Mouse (Mus musculus): ENCODE measurements around the gene Psmc1. TPM values are rescaled to one million over a fixed set of nuclear protein-coding genes. Genes with fewer than 3 reads are reported as not detected.

Psmc1 gene
- total RNA-seq (2014; rRNA removed) (152 and 176 TPM in 2 replicates), polyA plus RNA-seq (2015; fragmentation: Nextera tagmentation; extraction: Ambion mirVana) (281 and 298 TPM in 2 replicates)

DNA sequence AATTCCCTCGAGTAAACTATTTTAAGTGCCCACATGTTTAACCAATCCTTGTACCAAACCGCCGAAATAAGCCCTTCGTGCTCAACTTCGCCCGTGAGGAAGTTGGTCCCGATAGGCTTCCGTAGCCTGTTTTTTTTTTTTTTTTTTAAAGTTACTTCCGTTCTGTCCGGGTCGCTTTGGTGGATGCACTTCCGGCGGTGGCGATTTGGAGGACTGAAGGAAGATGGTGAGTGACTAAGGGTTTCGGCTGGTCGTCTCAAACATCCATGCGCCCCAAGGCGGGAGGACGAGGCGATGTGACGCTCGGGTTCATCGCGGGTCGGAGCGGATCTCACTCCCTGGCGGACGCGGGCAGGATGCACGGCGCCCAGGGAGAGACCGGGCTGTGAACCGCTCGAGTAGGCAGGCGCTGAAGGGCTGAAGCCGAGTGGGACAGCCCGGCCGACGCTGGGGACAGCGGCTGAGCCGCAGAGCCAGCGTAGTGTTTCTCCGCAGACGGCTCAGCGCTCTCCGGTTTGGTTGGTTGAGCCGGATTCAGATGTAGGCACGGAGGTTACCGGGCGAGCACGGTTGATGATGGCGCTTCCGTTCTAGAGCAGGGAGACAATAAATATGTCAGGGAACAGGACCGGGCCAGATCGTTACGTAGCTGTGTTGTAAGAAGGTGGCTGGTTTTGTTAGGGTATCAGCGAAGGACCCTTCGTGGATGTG, at the start of gene Psmc1:
Gene Psmc1, plus strand, starts transcription at position 169 of the 711 bp plus-strand sequence.
- DNase-seq: peak; percentile 94
- H3K36me3 ChIP-seq (ENCODE audit: insufficient read depth): peaks cover 27% of the 10 kb centered on the region
- peaks cover 12% of the 10 kb centered on the region; the same call in 1 of the 2 replicates for H3K4me1 ChIP-seq (ENCODE audit: insufficient read depth)
- peak within 1 kb of the TSS; percentile 97 for H3K9ac ChIP-seq
- H3K4me2 ChIP-seq (ENCODE audit: low read depth): peak within 1 kb of the TSS; percentile 75
- peak; percentile 16; the same call in 1 of the 2 replicates for TF ChIP-seq CTCF (IDR thresholded peaks at IDR 0.05; ENCODE audit: low read depth)
- ATAC-seq: peak; percentile 89
- no peaks in the 10 kb centered on the region for H3K9me3 ChIP-seq (ENCODE audit: low read length)
- peak within 1 kb of the TSS; percentile 93 for H3K27ac ChIP-seq (ENCODE audit: low read depth, low read length)
- H3K4me3 ChIP-seq (ENCODE audit: low read depth, low read length): peak within 1 kb of the TSS; percentile 99
- WGBS: under 1% methylated on average over 58 of the region's 58 CpGs
- no peaks in the 10 kb centered on the region for H3K27me3 ChIP-seq (ENCODE audit: insufficient read depth, low read length)

DNA sequence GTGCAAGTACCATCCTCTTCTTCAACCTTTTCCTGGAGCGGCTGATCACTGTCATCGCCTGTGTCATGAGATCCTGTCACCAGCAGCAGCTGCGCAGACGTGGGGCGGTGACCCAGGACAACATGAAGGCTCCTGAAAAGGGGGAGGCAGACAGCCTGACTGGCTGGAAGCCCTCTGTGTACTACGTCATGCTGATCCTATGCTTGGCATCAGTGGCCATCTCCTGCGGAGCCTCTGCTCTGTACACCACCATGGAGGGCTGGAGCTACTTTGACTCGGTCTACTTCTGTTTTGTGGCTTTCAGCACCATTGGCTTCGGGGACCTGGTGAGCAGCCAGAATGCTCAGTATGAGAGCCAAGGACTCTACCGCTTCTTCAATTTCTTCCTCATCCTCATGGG, 48.9 kb upstream of the Psmc1 start:
- TF ChIP-seq CTCF (IDR thresholded peaks at IDR 0.05; ENCODE audit: low read depth): no peak
- Histone ChIP-seq H3K9me3 (ENCODE audit: low read length) (no peaks in the 10 kb centered on the region), H3K27ac (ENCODE audit: low read depth, low read length) (no peak overlapping the region), H3K36me3 (ENCODE audit: insufficient read depth) (no peaks in the 10 kb centered on the region), H3K27me3 (ENCODE audit: insufficient read depth, low read length) (no peaks in the 10 kb centered on the region), H3K4me2 (ENCODE audit: low read depth) (no peak overlapping the region), H3K9ac (no peak overlapping the region), H3K4me3 (ENCODE audit: low read depth, low read length) (no peak overlapping the region), H3K4me1 (ENCODE audit: insufficient read depth) (no peaks in the 10 kb centered on the region)
- 90% methylated on average over 10 of the region's 10 CpGs for WGBS
- DNase-seq (no peak), ATAC-seq (no peak)

DNA sequence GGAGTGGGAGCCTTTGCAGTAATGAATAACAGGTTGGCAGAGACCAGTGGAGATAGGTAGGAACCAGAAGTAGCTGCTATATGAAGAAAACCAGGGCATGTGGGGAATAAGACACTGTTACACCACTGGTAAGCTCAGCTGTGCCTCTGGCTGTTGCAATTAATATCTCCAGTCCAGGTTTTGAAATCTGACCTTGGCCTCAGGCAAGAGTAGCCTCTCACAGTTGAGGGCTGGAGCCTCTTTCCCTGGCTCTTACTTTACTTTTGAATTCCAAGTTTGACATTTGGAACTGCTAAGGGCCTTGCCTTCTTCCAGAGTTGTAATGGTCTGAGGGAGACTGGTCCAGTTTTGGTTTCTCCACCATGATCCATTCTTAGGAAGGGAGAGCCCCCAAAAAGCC, 48.1 kb upstream of the Psmc1 start:
- DNase-seq: no peak
- H3K4me2 ChIP-seq (ENCODE audit: low read depth): no peak overlapping the region
- H3K27me3 ChIP-seq (ENCODE audit: insufficient read depth, low read length): no peaks in the 10 kb centered on the region
- H3K9me3 ChIP-seq (ENCODE audit: low read length): no peaks in the 10 kb centered on the region
- no peak for TF ChIP-seq CTCF (IDR thresholded peaks at IDR 0.05; ENCODE audit: low read depth)
- no peak overlapping the region for H3K27ac ChIP-seq (ENCODE audit: low read depth, low read length)
- no peaks in the 10 kb centered on the region for H3K4me1 ChIP-seq (ENCODE audit: insufficient read depth)
- H3K36me3 ChIP-seq (ENCODE audit: insufficient read depth): no peaks in the 10 kb centered on the region
- H3K4me3 ChIP-seq (ENCODE audit: low read depth, low read length): no peak overlapping the region
- ATAC-seq: no peak
- no peak overlapping the region for H3K9ac ChIP-seq

DNA sequence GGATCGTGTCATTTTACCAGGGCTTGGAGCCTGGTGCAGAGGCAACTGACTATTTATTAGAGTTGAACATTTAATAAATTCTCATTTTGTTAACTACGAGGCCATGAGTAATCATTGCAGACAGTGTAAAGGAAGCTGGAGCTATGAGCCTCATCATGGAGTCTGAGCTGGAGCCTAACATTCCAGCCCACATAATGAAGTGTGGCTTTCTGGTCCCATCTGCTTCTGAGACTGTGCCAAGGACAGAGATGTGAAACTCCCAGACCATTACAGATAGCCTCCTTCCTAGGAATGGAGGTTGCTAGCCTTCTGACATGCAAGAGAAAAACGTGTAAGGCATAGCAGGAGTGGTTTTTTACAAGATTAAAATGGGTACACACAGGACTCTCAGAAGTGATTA, 47.4 kb upstream of the Psmc1 start:
- H3K9ac ChIP-seq: no peak overlapping the region
- H3K4me3 ChIP-seq (ENCODE audit: low read depth, low read length): no peak overlapping the region
- H3K27me3 ChIP-seq (ENCODE audit: insufficient read depth, low read length): no peaks in the 10 kb centered on the region
- 79% methylated on average over 3 of the region's 3 CpGs for WGBS
- H3K27ac ChIP-seq (ENCODE audit: low read depth, low read length): no peak overlapping the region
- no peaks in the 10 kb centered on the region for H3K9me3 ChIP-seq (ENCODE audit: low read length)
- H3K36me3 ChIP-seq (ENCODE audit: insufficient read depth): no peaks in the 10 kb centered on the region
- TF ChIP-seq CTCF (IDR thresholded peaks at IDR 0.05; ENCODE audit: low read depth): no peak
- DNase-seq (no peak), ATAC-seq (no peak)
- no peaks in the 10 kb centered on the region for H3K4me1 ChIP-seq (ENCODE audit: insufficient read depth)
- no peak overlapping the region for H3K4me2 ChIP-seq (ENCODE audit: low read depth)

DNA sequence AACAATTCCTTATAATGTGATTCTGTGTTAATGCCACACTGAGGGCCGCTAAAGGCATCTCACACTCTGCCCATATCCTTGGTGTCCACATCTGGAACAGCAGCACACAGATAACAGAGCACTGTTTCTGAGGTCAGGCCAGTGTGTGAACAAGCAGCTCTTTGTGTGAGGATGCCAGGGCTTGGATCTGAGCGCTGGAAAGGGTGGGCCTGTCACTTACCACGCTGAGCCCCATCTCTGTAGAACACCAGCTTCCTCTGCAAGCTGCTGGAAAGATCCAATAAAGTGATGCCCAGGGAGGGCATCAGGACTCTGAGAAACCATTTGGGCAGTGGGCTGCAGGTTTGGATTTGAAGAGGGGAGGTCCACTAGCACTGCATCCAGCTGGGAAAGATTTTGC, 44.8 kb upstream of the Psmc1 start:
- no peak for ATAC-seq
- Histone ChIP-seq H3K36me3 (ENCODE audit: insufficient read depth) (no peaks in the 10 kb centered on the region), H3K4me1 (ENCODE audit: insufficient read depth) (no peaks in the 10 kb centered on the region), H3K4me3 (ENCODE audit: low read depth, low read length) (no peak overlapping the region), H3K4me2 (ENCODE audit: low read depth) (no peak overlapping the region), H3K9me3 (ENCODE audit: low read length) (no peaks in the 10 kb centered on the region), H3K9ac (no peak overlapping the region), H3K27me3 (ENCODE audit: insufficient read depth, low read length) (no peaks in the 10 kb centered on the region), H3K27ac (ENCODE audit: low read depth, low read length) (no peak overlapping the region; the same call in 1 of the 2 replicates)
- WGBS: 77% methylated on average over 3 of the region's 3 CpGs
- no peak for TF ChIP-seq CTCF (IDR thresholded peaks at IDR 0.05; ENCODE audit: low read depth)
- DNase-seq: no peak

DNA sequence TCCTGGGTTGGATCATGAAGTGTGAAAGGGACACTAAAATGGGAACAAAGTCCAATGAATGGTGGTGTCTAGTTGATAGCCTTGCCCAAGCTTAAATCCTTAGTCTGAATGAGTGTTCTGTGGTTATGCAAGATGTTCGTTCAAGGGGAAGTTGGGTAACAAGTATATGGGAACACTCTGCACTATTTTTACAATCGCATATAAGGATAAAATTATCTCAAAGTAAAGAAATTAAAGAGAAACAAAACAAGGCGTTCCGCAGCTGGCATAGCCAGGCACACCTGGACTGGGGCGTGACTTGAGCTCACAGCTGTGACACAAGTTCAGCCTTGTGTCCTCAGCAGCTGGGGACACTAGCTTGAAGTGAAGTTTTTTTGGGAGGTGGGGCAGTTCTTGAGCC, 42.5 kb upstream of the Psmc1 start:
- Histone ChIP-seq H3K4me1 (ENCODE audit: insufficient read depth) (no peaks in the 10 kb centered on the region), H3K27me3 (ENCODE audit: insufficient read depth, low read length) (no peaks in the 10 kb centered on the region), H3K27ac (ENCODE audit: low read depth, low read length) (no peak overlapping the region), H3K36me3 (ENCODE audit: insufficient read depth) (no peaks in the 10 kb centered on the region), H3K4me3 (ENCODE audit: low read depth, low read length) (no peak overlapping the region), H3K4me2 (ENCODE audit: low read depth) (no peak overlapping the region), H3K9ac (no peak overlapping the region), H3K9me3 (ENCODE audit: low read length) (no peaks in the 10 kb centered on the region)
- no peak for ATAC-seq
- 93% methylated on average over 5 of the region's 5 CpGs for WGBS
- no peak for TF ChIP-seq CTCF (IDR thresholded peaks at IDR 0.05; ENCODE audit: low read depth)
- DNase-seq: no peak

DNA sequence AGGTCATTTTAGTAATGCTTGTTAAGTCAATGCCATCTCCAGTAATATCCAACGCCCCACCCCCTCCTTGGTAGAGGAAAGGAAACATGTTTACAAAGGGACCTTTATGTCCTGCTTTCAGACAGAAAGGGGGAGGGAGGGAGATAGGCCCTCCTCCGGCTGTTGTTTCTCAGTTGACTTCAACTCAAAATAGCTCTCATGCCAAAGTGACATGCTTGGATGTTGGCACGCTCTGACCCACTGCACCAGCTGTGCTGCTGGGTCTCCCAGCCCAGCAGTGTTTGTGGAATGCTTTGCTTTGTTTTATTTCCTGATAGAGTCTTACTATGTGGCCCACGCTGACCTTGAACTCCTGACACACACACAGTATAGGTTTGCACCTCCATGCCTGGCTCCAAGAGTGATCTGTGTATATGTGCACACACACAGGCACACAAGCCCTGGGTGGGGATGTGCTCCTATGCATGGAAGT, 36.7 kb upstream of the Psmc1 start:
- Histone ChIP-seq H3K9ac (no peak overlapping the region), H3K4me2 (ENCODE audit: low read depth) (no peak overlapping the region), H3K27me3 (ENCODE audit: insufficient read depth, low read length) (no peaks in the 10 kb centered on the region), H3K36me3 (ENCODE audit: insufficient read depth) (no peaks in the 10 kb centered on the region), H3K27ac (ENCODE audit: low read depth, low read length) (no peak overlapping the region), H3K9me3 (ENCODE audit: low read length) (no peaks in the 10 kb centered on the region), H3K4me3 (ENCODE audit: low read depth, low read length) (no peak overlapping the region), H3K4me1 (ENCODE audit: insufficient read depth) (no peaks in the 10 kb centered on the region)
- DNase-seq: no peak
- ATAC-seq: no peak
- no peak for TF ChIP-seq CTCF (IDR thresholded peaks at IDR 0.05; ENCODE audit: low read depth)
- WGBS: 48% methylated on average over 4 of the region's 4 CpGs
